Mouse (Mus musculus): ENCODE results near the gene Plpp3.

Gene Plpp3

GRCm38 (mm10) chr4:105188801-105189200 lies 31.7 kb downstream of the Plpp3 start:
- no peak for DNase-seq (ENCODE audit: low read depth, low spot score)

DNA sequence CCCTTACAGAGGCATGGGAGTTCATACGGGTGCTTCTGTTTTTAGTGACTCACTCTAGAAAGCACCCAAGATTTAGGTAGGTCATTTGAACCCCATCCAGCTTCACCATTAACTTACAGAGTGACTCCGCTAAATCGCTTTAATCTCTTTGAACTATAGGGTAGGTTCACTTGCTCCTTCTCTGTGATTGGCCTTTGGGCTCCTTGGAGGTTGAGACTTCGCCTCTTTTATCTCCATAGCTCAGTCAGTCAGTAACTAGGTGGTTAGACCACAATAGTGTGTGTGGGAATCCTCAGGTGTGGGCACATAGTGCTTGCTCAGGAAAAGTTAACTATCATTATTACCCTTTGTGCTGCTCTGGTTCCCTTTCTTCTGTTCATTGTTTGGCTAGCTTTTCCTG lies 33.7 kb downstream of the Plpp3 start:
- no peak for DNase-seq (ENCODE audit: low read depth, low spot score)

DNA sequence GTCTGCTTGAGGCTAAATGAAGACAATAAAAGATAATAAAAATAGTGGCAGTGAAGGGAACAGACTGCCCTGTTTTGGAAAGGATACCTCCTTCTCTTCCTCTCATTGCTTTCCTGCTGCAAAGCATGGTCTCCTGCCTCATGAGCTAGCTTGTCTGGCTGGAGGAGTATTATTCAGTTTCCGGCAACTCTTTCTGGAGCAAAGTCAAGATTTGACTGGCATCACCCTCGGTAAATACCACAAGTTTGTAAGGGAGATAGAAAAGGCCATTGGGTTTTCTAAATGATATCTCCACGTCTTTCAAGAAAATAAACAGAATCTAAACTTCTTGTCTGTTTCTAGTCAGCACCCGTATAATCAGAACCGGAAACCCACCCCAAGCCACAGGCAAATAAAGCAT lies 34.4 kb downstream of the Plpp3 start:
- DNase-seq (ENCODE audit: low read depth, low spot score) = no peak

DNA sequence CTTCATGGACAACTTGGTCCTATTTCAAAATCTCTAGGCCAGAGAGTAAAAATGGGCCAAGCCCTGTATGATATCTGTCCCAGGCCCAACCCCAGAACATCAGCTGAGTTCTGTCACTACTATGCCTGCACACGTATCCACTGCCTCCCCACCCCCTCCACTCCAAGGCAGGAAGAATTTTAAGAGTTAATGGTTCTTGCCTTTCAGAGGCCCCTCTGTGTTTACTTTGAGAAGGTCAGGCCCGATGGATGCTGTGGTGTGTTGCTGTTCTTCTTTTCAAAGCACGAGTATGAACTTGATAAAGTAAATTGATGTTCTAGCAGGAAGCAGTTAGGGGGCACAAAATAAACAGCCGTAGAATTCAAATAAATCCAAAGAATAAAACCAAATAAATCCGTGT lies 35.5 kb downstream of the Plpp3 start:
- DNase-seq (ENCODE audit: low read depth, low spot score) = no peak

GRCm38 (mm10) chr4:105195256-105195655 lies 38.1 kb downstream of the Plpp3 start:
- DNase-seq (ENCODE audit: low read depth, low spot score) = no peak

DNA sequence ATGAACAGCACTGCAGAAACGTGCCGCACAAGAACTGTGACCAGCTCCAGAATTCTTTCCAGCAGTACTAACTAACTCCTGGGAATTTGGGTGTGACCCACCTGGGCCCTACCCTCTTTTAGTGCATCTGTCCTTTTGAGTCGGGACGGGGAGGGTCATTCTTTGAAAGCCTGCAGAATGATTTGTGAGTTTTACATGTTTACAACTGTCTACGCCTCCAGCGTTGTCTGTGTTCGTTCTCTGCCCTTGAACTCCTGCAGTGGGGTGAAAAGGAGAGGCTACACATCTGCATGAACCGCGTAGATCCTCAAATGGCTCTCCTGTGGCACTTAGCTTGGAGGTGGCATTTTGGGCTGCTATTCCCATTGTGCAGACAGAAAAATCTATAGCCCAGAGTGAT lies 39.0 kb downstream of the Plpp3 start:
- no peak for DNase-seq (ENCODE audit: low read depth, low spot score)

- DNase-seq (ENCODE audit: low read depth, low spot score) = no peak
Measured at GRCm38 (mm10) chr4:105196993-105197765, 40.0 kb downstream of the Plpp3 start.

GRCm38 (mm10) chr4:105198696-105199095 lies 41.5 kb downstream of the Plpp3 start:
- DNase-seq (ENCODE audit: low read depth, low spot score) = no peak

DNA sequence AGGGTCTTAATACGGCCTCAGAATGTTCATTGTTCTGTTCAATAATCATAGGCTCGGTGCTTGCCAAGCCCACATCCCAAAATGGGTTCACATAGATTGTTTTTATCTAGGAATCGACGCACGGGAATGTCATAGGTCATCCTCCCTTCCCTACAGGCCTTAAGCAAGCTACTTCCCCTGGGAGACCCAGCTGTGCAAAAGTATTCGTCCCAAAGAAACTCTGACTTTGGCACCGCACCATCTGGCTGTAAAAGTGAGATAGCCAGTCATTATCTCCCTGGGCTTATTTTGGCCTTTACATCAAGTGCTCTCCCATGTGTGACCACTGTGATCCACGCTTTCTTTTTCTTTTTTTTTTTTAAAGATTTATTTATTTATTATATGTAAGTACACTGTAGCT lies 42.2 kb downstream of the Plpp3 start:
- DNase-seq (ENCODE audit: low read depth, low spot score) = no peak

DNA sequence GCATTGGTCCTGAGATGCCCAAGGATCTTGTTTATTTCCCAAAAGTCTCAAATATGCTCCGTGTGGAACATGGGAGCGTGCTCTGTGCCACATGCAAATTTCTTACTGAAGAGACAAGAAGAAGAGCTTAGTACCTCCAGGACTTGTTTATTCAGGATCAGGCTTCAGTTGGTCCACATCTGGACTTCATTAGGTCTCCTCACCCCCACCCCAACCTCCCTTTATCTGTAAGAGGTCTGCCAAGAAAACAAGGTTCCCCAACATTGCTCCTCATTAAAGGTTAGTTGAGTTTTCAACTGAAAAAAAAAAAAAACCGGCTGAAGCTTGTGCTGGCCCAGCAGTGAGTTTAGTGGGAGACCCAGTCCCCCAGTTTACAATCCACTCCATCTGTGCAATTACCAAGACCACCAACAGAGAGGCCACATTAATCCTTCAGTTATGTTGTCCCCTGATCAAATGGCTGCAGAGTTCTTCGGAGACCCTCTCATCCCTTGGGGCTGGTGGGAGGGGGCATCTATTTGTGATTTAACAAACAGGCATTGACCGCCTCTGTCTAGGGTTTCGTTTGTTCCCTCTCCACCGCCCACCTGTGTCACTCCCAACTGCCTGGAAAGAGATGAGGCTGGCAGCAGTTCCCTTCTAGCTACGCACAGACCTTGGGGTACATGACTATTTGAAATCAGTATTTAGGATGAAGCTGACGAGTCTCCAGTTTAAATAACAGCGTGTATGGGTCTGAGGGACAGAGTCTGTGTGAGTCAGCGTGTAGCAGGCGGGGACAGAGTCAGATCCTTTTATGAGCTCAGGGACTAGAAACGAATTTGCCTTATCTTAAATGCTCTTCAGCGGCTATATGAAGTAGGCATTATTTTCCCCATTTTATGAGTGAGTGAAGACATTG lies 43.7 kb downstream of the Plpp3 start:
- no peak for DNase-seq (ENCODE audit: low read depth, low spot score)

GRCm38 (mm10) chr4:105202439-105202838 lies 45.3 kb downstream of the Plpp3 start:
- DNase-seq (ENCODE audit: low read depth, low spot score) = no peak

GRCm38 (mm10) chr4:105203303-105203761 lies 46.2 kb downstream of the Plpp3 start:
- no peak for DNase-seq (ENCODE audit: low read depth, low spot score)

DNA sequence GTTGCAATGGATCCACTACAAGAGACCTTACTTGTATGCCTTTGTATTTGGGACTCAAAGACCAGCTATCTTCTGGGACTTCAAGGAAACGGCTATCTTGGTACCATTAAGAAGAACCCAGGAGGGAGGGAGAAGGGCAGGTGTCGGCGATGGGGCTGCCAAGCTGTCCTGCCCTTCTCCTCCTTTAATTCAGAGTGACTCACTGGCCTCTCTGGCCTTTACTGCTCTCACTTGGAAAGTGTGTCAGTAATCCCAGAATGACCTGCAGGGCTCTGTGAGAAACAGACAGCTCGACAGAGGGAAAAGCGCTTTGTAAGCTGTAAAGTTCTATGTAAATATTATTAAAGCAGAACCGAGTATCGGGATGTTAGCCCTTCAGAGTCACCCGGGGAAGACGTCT lies 46.9 kb downstream of the Plpp3 start:
- no peak for DNase-seq (ENCODE audit: low read depth, low spot score)

DNA sequence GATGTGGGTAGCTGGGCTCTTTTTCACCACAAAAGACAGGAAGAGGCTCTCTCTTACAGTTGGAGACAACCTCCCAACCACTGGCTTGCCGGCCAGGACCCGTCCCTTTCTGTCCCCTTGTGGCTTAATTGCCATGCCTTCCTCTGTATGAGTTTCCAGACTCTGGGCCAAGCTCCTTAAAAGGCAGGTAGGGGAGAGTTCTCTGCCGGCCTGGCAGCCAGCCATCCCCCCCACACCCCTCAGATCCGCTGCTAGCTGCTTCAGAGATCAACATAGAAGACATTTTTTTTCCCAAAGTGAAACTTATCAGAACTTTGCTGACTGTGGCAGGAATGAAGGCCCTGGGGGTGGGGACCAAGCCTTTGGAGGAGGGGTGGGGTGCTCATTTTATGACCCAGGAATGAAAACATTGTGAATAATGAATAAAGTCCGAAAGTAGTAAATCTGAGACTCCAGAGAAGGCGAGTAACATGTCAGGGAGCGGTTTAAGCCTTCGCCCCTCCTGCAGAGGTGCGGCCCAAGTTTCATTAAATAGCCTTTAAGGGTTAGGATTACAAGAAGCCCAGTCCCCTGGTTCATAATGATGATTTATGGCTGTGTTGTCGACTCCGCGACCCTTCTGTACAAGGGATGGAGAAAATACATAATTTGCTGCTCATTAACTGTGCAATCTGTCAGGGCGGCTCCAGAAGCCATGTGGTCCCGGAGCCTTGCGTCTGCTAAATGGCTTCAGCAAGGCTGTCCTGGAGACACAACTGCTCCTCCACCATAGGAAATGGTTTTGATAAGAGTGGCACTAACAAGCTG lies 48.1 kb downstream of the Plpp3 start:
- DNase-seq (ENCODE audit: low read depth, low spot score) = no peak

DNA sequence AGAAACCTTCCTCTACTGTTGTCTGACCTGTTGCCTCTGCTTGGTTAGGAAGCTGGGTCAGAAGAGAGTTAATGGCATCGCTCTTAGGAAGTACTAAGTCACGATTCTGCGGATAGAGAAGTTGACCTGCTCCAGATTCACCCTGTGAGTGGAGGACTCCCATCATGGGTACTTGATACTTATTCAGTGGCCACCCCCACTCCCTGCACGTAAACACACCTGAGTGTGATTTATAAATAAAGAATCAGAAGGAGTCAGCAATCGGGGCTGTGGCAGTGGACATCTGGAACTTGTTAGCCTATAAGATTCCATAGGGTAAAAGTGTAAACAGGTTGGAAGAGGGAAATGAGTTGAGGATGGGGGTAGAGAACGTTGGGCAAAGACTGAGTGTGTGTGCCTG lies 49.0 kb downstream of the Plpp3 start:
- no peak for DNase-seq (ENCODE audit: low read depth, low spot score)

GRCm38 (mm10) chr4:105206995-105207394 lies 49.8 kb downstream of the Plpp3 start:
- no peak for DNase-seq (ENCODE audit: low read depth, low spot score)

- no peak for DNase-seq (ENCODE audit: low read depth, low spot score)
Measured at GRCm38 (mm10) chr4:105207641-105208040, 50.5 kb downstream of the Plpp3 start.

- DNase-seq (ENCODE audit: low read depth, low spot score) = no peak
Measured at GRCm38 (mm10) chr4:105208977-105209376, 51.8 kb downstream of the Plpp3 start.

DNA sequence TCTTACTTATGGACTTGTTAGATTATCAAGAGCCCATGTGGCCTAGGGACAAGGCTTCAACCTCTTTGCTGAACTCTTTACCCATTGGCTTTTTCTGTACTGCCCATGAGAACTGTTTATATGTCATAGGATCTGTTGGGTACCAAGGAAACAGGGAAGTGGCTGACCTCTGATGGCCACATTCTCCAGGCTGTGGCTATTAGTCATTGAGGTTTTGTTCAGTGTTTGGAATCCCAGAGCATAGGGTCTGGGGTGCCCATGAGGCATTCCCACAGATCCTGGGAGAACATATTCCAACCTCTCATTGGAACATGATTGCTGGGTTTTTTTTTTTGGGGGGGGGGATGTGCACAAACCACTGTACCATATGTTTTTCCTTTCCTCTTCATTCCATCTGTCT lies 56.2 kb downstream of the Plpp3 start:
- no peak for DNase-seq (ENCODE audit: low read depth, low spot score)

DNA sequence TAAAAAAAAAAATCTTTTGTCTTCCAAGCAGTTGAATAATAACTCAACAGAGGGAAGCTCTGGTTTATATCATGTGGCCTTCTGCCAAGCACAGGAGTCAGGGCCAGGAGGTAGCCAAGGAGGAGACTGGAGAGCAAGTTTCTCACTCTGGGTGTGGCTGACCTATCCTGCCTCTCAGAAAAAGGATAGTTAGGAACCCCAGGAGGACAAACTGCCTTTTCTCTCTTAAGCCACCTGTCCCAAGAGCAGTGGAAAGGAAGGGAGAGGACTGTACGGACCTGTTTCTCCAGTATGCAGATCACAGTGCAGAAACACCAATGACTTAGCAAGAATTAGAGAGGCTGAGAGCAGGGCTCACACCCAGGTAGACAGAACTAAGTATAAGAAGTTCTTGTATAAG lies 57.3 kb downstream of the Plpp3 start:
- DNase-seq (ENCODE audit: low read depth, low spot score) = no peak

DNA sequence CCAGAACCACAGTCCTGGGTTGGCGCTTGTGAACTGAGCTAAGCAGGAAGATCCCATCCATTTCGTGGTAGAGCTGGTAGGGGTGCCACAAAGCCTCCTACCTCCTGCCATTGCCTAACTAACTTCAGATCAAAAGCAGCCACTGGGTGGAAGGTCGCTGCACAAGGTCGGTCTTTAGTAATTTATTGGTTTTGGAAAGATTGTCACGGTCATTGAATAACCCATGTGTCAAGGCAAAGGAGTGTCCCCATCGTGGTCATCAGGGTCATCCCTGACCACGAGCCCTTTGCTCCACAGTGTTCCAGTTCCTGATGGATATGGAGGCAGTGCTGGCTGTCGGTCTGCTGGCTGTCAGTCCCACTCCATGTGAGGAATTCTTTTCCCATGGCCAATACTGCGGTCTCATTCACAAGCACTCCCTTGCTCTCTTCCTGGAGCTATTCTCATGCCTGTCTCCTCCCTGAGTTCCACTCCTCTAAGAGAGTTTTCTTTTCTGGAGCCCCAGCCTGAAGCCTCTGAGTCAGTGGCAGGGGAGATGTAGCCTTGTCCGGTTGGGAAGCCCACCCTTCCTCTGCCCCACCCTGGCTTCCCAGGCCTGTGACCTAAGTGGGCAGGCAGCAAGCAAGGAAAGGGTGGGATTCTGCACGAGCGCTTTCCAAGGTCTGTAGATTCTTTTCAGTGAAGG lies 58.7 kb downstream of the Plpp3 start:
- no peak for DNase-seq (ENCODE audit: low read depth, low spot score)

Measured in CD4-positive, CD25-positive, alpha-beta regulatory T cell, adult 2 months (primary cell).